Mouse (Mus musculus) left cerebral cortex, adult 6 months (tissue): Measurements from ENCODE around the gene Gramd2. TPM values are rescaled to one million over a fixed set of nuclear protein-coding genes. Genes with fewer than 3 reads are reported as not detected.

Experiments
- long read RNA-seq, 2 experiments: library from polyadenylated mRNA; unstranded; transcript quantifications; one replicate each; pipeline ENCODE4 v2.0.0; 2019 to 2020
- polyA plus RNA-seq: library from polyadenylated mRNA; unstranded; fragments of <200 nt; fragmentation: Nextera tagmentation; gene quantifications from 2 replicates; pipeline ENCODE4 v1.2.3, GENCODE M21; 2021

The Gramd2 gene
- 6.7 and 7.4 TPM in 2 replicates for polyA plus RNA-seq
- long read RNA-seq, experiment 1, partial matches to known transcripts = 0 of 7 reads
- long read RNA-seq, experiment 1, other reads (novel, unspliced or antisense) = 7 of 7 reads
- long read RNA-seq, experiment 2, partial matches to known transcripts = 0 of 4 reads
- long read RNA-seq, experiment 2, other reads (novel, unspliced or antisense) = 4 of 4 reads

DNA sequence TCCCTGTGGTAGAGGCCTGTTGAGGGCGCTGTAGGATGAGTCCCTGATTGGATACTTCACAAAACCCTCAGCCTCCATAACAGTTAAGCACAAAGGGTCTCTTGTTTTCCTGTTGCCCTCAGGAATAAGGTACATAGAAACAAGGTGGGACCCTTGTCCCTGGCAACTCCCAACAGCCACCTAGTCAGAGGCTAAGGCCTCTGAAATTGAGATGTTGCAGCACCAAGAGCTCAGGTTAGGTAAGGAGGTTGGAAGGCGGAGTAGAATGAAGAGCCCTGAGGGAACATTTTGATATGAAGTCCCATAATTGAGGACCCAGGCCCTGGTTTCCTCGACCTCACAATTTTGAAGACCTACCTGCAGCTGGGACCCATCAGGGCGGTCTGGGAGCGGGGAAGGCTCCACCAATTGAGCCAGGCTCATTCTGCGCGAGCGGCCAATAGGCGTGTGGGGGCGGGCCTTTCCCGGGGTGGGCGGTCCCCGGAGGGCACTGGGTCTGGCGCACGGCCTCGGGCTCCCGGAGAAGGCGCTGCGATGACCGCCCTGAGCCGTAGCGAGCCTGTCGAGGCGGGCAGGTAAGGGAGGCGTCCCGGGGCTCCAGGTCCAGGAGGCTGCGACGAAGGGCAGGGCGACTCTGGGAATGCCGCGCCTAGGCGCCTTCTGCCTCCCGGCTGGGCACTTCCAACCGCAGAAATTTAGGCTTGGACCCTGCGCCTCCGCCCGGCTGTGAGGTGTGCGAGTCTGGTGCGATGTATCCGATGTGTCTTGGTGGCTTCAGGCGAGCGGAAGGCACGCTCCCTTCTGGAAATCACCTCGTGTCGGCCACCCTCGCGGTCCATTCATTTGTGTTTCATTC, at the start of gene Gramd2:
Gene Gramd2, plus strand, starts transcription at position 467 of the 856 bp plus-strand sequence.

DNA sequence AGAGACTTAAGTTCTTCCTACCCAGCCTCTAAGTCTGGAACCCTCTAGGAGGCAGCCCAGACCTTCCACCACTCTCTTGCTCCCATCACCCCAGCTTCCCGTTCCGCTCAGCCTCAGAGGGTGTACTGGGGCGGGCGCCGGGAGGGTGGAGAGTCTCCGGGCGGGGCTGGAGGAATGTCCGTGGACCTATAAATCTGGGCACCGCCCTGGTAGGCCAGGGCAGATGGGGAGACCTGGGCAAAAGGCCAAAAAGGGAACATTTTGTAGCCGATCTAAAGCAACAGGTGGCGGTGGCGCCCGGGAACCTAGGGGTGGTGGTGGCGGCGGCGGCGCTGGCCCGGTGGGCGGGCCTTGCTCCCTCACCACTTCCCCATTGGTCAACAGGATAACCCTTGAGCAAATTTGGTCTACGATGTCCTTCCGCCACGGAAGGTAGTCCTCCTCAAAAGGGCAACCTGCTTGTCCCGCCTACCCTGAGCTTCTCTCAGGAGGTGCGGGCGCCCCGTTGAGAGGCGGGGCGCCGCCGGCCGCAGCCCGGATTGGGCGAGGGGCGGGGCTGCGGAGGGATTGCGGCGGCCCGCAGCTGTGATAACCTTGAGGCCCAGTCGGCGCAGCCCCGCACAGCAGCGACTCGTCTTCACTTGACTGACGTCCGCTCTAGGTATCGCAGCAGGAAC, 23.8 kb upstream of the Gramd2 start, which contains the start of gene Pkm:
Gene Pkm, plus strand, starts transcription at position 411 of the 677 bp plus-strand sequence.

DNA sequence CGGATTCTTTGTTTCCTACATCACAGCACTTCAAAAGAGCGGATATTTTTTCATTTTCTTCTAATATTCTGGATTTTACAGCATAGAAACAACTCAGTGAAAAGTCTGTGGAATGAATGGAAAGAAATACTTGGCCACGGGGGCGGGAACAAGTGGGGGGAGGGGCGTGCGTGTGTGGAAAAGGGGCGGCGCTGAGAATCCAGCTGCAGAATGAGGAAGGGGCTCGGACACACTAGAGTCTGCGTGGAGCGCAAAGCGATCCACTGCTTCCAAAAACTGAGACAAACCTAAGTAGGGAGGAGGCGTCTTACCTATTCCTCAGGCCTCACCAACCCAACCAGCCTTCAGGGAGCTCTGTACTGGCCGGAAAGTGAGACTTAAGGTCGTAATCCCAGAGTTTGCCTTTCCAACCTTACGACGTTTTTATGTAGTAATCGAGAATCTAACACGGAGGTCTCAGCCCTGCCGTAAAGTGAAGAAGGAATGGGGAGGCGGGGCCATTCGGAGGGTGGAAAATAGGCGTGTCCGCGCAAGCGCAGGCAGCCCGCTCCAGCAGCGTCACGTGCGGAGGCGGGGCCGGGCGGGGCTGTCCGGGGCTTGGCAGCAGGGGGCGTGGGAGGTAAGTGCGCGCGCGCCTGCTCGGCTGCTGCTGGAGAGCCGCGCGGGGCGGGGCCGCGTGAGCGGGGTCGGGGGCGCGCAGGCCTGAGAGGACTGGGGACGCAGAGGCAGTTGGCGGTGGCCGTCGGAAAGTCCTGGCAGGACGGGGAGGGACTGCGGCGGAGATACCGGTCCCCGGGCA, 70.5 kb downstream of the Gramd2 start, which contains the start of the genes Senp8 and Myo9a:
Gene Senp8, minus strand, starts transcription at position 444 of the 799 bp plus-strand sequence.
Gene Myo9a, plus strand, starts transcription at position 630 of the 799 bp plus-strand sequence.

Other genes with a start within 250 kb of the Gramd2 start
- gene Arih1, start 193.5 kb upstream of the Gramd2 start, polyA plus RNA-seq = 7.6 and 8.6 TPM in 2 replicates
- 46.4 and 61.8 TPM in 2 replicates for gene Hexa, start 140.6 kb upstream of the Gramd2 start, polyA plus RNA-seq
- gene Tmem202, start 140.3 kb upstream of the Gramd2 start, polyA plus RNA-seq = 5.3 and 5.5 TPM in 2 replicates
- gene Celf6, start 102.2 kb upstream of the Gramd2 start, polyA plus RNA-seq = 6.7 and 8.7 TPM in 2 replicates
- 45.1 and 97.6 TPM in 2 replicates for gene Parp6, start 62.9 kb upstream of the Gramd2 start, polyA plus RNA-seq
- 1,112 and 1,113 TPM in 2 replicates for gene Pkm, start 23.8 kb upstream of the Gramd2 start, polyA plus RNA-seq
- 2.3 and 4.1 TPM in 2 replicates for gene Senp8, start 70.6 kb downstream of the Gramd2 start, polyA plus RNA-seq
- gene Myo9a, start 70.8 kb downstream of the Gramd2 start, polyA plus RNA-seq = 5.7 and 6.0 TPM in 2 replicates